Mouse (Mus musculus) lung, adult 2 months (tissue): ENCODE data around the gene Cpn1. TPM values are rescaled to one million over a fixed set of nuclear protein-coding genes. Genes with fewer than 3 reads are reported as not detected.
A peak's percentile ranks its signal among the peaks of the same experiment; 100 is the strongest.

ENCODE experiments used
- DNase-seq: peaks from one replicate; pipeline ENCODE4 v3.0.0; 2022
- H3K4me1 ChIP-seq: fragments of 200-500 bp; 2 replicates; pipeline ENCODE4 v1.6.1; 2011; ENCODE audit warnings: low read length; ENCODE audit not compliant: control insufficient read depth, insufficient read depth
- H3K4me3 ChIP-seq: fragments of 200-500 bp; replicated peaks from 2 replicates; pipeline ENCODE3; 2011; ENCODE audit warnings: low read depth, mild to moderate bottlenecking, control low read depth, low read length; ENCODE audit errors: extremely low read depth
- CTCF ChIP-seq: fragments of 200-500 bp; IDR thresholded peaks from 2 replicates; pipeline ENCODE4 v1.5.1; 2011; ENCODE audit warnings: mild to moderate bottlenecking, low read length, control low read depth; ENCODE audit not compliant: insufficient read depth
- POLR2A ChIP-seq: fragments of 200-500 bp; IDR thresholded peaks from 2 replicates; pipeline ENCODE4 v1.6.1; 2011; ENCODE audit warnings: low read depth, mild to moderate bottlenecking, control low read depth, low read length, borderline replicate concordance; ENCODE audit errors: extremely low read depth
- WGBS: fragments of 180-500 bp; shearing (Covaris S2); methylation state at CpG from one replicate; pipeline ENCODE4 v1.1.7; 2018; 5-methylcytosine and 5-hydroxymethylcytosine counted together
- polyA plus RNA-seq: library from polyadenylated mRNA; depleted of rRNA; stranded (reverse); fragments of >200 nt; gene quantifications from 2 replicates; pipeline ENCODE4 v1.2.3, GENCODE M21; 2012

The Cpn1 gene
- polyA plus RNA-seq, 1 experiment = 4.3 TPM

DNA sequence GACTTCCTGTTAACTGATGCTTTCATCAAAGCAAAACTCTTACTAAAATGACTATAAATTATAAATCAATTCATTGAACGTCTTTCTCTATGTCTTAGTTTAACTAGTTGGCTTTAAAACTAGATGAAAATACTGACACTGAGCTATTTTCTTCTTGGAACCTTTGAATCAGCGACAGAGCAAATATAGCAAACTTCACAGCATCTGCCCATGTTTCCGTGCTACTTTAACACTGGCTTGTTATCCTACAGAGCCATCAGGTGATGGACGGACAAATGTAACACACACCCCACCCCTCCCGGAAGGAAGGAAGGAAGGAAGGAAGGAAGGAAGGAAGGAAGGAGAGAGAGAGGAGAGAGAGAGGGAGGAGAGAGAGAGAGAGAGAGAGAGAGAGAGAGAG, 58.4 kb downstream of the Cpn1 start:
- Histone ChIP-seq H3K4me1 (peaks cover 9% of the 10 kb centered on the region), H3K4me3 (no peak overlapping the region)
- TF ChIP-seq CTCF = no peak
- TF ChIP-seq POLR2A = no peak
- 43% methylated on average over 5 of the region's 5 CpGs for WGBS
- DNase-seq = no peak

DNA sequence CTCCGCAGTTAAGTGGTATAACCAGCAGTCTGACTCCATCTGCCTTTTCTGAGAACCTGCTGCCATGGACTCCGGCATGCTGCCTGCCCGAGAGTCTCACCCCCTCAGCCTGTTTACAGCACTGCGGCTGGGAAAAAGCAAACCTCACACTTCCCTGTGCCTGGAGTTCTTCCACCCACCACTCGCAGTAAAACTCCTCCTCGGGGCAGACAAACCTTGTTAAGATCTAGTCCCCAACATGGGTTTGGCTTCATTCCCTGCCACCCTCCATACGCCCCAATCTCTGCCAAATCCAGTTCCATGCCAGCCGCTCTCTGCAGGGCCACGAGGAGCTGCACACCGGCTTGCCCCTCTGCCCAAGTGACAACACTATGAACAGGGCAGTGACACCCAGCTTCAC, 59.3 kb downstream of the Cpn1 start:
- WGBS = 57% methylated on average over 10 of the region's 10 CpGs
- Histone ChIP-seq H3K4me3 (no peak overlapping the region), H3K4me1 (peaks cover 9% of the 10 kb centered on the region)
- no peak for DNase-seq
- no peak for TF ChIP-seq CTCF
- no peak for TF ChIP-seq POLR2A

DNA sequence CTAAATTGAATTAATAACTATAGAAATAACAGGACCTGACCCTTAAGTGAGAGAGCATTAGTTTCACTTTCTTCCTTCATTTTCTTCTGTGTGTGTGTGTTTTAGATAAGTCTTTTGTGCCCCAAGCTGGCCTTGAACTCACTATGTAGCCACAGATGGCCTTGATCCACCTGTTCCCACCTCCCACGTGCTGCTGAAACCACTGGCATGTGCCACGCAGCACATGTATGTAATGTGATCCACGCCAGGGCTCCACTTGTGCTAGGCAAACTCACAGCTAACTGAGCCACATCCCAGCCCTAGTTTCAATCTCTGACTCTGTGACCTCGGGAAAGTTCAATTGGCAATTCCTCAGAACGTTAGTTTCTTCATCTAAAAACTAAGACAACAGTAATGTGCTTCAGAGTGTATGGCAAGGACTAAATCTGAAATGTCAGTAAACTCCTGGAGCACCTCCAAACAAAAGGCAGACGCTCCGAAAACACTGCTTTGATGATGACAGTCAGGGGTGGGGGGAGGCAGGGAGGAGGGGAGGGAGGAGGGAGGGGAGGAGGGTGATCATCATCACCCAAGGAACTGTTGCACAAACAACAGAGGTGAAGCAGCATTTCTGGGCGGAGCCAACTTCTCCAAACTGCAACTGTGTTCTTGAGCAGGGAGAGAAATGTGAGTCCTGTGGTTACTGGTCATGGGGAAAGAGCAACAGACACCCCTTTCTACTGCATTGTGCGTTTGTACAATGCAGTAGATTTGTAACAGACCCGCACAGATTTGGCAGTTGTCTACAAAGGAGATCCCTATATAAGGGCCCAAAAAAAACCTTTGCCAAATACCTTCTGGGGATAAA, 60.0 kb downstream of the Cpn1 start:
- no peak for DNase-seq
- no peak overlapping the region for H3K4me3 ChIP-seq
- TF ChIP-seq POLR2A (no peak), CTCF (no peak)
- H3K4me1 ChIP-seq = peaks cover 9% of the 10 kb centered on the region
- 66% methylated on average over 10 of the region's 10 CpGs for WGBS

DNA sequence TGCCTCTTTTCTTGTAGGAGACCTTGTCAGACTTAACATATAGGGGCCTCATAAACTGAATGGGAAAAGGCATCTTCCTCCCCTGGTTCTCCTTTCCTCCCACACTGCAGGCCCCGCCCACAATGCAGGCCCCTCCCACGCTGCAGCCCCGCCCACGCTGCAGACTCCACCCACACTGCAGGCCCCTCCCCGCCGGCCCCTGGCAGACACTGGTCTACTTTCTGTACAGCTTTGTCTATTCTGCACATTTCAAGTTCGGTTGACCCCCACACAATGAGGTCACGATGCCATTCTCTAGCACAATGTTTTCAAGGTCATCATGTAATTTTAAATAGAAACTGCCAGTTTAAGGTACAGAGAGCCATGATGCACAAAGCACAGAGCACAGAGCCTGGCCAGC, 62.0 kb downstream of the Cpn1 start:
- no peak for DNase-seq
- TF ChIP-seq POLR2A (no peak), CTCF (no peak)
- Histone ChIP-seq H3K4me1 (peaks cover 6% of the 10 kb centered on the region), H3K4me3 (no peak overlapping the region)
- WGBS = 66% methylated on average over 8 of the region's 8 CpGs

DNA sequence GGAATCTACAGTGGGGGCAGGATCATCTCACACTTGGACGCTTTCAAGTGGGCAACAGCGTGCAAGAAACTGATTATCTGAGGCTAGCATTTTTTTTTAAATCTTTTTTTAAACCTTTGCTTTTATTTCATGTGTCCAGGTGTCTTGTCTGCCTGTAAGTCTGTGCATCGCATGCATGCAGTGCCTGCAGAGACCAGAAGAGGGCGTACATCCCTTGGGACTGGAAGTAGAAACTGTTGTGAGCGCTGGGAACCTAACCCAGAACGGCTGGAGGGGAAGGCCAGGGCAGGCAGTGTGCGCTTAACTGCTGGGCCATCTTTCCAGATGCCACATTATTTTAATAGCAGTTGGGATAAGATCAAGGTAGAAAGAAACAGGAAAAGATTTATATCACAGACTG, 63.4 kb downstream of the Cpn1 start:
- Histone ChIP-seq H3K4me1 (peaks cover 6% of the 10 kb centered on the region), H3K4me3 (no peak overlapping the region)
- WGBS = 94% methylated on average over 7 of the region's 7 CpGs
- no peak for DNase-seq
- TF ChIP-seq POLR2A (no peak), CTCF (no peak)

DNA sequence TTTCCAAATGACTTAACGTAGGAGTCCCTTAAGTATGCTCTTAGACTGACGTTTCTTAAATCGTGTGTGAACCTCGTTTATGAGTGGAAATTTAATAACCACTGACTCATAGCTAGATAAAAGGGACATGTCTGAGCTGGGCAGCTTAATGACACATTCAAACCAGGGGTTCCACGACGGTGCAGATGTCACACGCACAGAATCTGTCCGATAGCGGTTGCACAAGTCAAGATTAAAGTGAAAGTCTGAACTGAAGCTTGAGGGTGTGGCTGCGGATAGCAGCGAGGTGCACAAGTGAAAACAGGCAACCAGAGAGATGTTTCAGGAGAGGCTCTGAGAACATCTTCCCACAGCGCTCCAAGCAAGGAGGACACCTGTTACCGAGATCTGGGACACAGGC, 64.9 kb downstream of the Cpn1 start:
- TF ChIP-seq CTCF = no peak
- TF ChIP-seq POLR2A = no peak
- DNase-seq = no peak
- Histone ChIP-seq H3K4me3 (peak overlapping the region; percentile 5), H3K4me1 (peaks cover 11% of the 10 kb centered on the region)
- 55% methylated on average over 13 of the region's 13 CpGs for WGBS

DNA sequence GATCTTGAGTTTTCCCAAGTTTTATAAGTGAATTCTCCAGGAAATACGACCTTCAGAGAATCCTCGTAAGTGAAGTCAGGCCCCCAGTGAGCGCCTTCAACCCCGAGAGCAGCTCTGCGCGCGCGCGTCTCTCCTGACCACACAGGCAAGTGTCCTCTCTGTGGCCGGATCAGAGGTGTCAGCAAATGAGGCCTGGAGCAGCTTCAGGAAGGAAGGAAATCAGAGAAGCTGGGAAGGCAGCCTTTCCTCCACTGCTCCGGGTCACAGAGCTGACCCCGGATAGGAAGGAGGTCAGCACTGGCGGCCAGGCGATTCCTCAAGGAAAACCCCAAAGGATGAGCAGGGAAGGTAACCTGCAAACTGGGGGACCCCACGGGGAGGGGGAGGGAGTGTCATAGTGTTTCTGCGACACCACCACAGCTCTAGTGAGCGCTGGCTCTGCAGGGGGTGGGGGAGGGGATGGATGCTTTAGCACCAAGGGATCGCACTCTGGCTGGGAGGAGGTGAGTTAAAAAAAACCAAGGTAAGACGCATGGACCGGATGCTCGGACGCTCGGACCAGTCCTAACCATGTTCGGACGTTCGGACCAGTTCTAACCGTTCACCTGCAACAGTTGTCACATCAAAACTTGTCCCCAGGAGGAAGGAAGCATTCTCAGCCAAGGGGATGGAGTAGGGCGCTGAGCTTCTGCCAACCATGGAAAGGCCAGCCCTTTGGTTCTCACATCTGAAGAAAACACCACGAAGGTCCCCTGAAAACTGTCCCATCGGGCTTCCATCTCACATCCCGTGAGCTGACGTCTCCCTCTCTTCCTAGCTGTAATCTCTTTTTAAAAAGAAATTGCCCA, 65.7 kb downstream of the Cpn1 start:
- TF ChIP-seq POLR2A = no peak
- no peak for TF ChIP-seq CTCF
- DNase-seq = no peak
- 43% methylated on average over 32 of the region's 32 CpGs for WGBS

DNA sequence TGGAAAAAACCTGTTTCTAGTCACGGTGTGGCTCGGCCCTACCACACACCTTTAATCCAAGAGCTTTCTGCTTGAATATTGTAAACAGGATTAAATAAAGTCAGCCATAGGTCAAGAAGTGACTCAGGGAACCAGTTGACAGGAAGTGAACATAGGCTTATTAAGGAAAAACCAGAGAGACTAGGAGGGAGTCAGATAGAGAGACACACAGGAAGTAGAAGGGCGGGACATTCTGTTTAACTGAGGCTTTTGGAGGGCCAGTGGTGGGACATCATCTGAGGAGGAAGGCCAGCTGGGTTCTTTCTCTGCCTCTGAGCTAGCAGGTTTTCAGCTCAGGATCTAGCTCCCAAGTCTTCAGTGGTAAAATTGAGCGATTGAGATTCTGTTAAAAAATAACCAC, 66.5 kb downstream of the Cpn1 start:
- DNase-seq = no peak
- Histone ChIP-seq H3K4me1 (peaks cover 9% of the 10 kb centered on the region), H3K4me3 (no peak overlapping the region)
- TF ChIP-seq CTCF = no peak
- no peak for TF ChIP-seq POLR2A
- WGBS = 67% methylated on average over 4 of the region's 4 CpGs

More for the DNA sequence above, 65.7 kb downstream of the Cpn1 start:
- H3K4me1 ChIP-seq = peaks cover 9% of the 10 kb centered on the region
- H3K4me3 ChIP-seq = no peak overlapping the region

DNA sequence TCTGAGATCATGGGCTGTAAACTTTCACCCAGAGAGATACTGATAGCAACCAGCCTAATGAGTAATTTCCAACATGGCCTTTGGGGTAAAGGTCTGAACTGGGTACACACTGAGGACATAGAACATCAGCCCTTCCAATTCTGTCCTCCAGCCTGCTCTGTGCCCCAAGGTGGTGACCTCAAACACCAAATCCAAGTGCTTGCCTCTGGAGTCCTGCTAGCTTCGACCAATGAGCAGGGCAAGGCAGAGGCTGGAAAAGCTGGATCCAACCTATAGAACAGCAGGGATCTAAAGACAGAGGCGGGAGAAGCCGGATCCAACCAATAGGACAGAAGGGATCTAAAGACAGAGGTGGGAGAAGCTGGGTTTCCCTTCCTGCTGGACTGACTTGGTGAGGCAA, 67.5 kb downstream of the Cpn1 start:
- no peak for TF ChIP-seq CTCF
- TF ChIP-seq POLR2A = no peak
- DNase-seq = no peak
- WGBS = 91% methylated on average over 3 of the region's 3 CpGs
- Histone ChIP-seq H3K4me3 (no peak overlapping the region), H3K4me1 (peaks cover 9% of the 10 kb centered on the region)

DNA sequence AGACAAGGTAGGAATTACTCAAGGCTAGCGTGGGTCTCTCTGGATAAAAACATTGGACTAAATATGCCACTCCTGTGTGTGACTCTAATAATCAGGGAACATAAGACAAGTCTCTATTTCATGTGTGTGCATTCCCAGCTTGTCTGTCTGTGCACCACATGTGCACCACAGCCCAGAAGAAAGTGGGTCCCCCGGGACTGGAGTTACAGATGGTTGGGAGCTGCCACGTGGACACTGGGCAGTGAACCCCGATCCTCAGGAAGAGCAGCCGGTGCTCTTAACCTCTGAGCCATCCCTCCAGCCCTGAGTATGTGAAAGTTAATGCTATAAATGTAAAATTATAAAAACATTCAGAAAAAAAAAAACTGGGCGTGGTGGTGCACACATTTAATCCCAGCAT, 68.6 kb downstream of the Cpn1 start:
- Histone ChIP-seq H3K4me3 (no peak overlapping the region), H3K4me1 (peaks cover 9% of the 10 kb centered on the region)
- DNase-seq = no peak
- TF ChIP-seq CTCF = no peak
- no peak for TF ChIP-seq POLR2A
- WGBS = 79% methylated on average over 6 of the region's 6 CpGs
